Mouse (Mus musculus) heart, adult 2 months (tissue): ENCODE results near the gene Prickle1. TPM values are rescaled to one million over a fixed set of nuclear protein-coding genes. Genes with fewer than 3 reads are reported as not detected.

Source experiments
- DNase-seq, 2 experiments: peaks; one replicate each; pipeline ENCODE4 v3.0.0; 2021
- H3K27ac ChIP-seq: fragments of 200-600 bp; 2 replicates; pipeline ENCODE4 v1.8.1; 2022
- H3K27me3 ChIP-seq: fragments of 200-500 bp; 2 replicates; pipeline ENCODE4 v1.6.1; 2012; ENCODE audit warnings: mild to moderate bottlenecking, low read length, inconsistent platforms, mixed read lengths; ENCODE audit not compliant: control insufficient read depth, insufficient read depth
- H3K36me3 ChIP-seq: fragments of 200-500 bp; 2 replicates; pipeline ENCODE4 v1.6.1; 2012; ENCODE audit warnings: low read length, inconsistent platforms; ENCODE audit not compliant: control insufficient read depth, insufficient read depth
- H3K4me1 ChIP-seq: fragments of 200-500 bp; 2 replicates; pipeline ENCODE4 v1.6.1; 2011; ENCODE audit warnings: low read length; ENCODE audit not compliant: control insufficient read depth, insufficient read depth
- H3K4me3 ChIP-seq: fragments of 200-600 bp; 2 replicates; pipeline ENCODE4 v1.8.1; 2022
- H3K79me2 ChIP-seq: fragments of 200-500 bp; replicated peaks from 2 replicates; pipeline ENCODE4 v1.6.1; 2012; ENCODE audit warnings: mild to moderate bottlenecking, inconsistent platforms, low read length, moderate library complexity, mixed read lengths; ENCODE audit not compliant: control insufficient read depth, insufficient read depth
- H3K9ac ChIP-seq: fragments of 200-500 bp; 2 replicates; pipeline ENCODE4 v1.6.1; 2012; ENCODE audit warnings: low read depth, mild to moderate bottlenecking, control low read depth, inconsistent platforms, low read length, mixed read lengths
- CTCF ChIP-seq: fragments of 200-600 bp; IDR thresholded peaks from 2 replicates; pipeline ENCODE4 v1.8.1; 2022; ENCODE audit warnings: antibody characterized with exemption, mild to moderate bottlenecking, moderate library complexity
- EP300 ChIP-seq: fragments of 200-500 bp; IDR thresholded peaks from 2 replicates; pipeline ENCODE4 v1.6.1; 2011; ENCODE audit warnings: low read depth, low read length, control low read depth; ENCODE audit not compliant: insufficient read depth
- POLR2A ChIP-seq: fragments of 200-500 bp; IDR thresholded peaks from 2 replicates; pipeline ENCODE4 v1.6.1; 2011; ENCODE audit warnings: mild to moderate bottlenecking, low read depth, low read length, control low read depth; ENCODE audit not compliant: insufficient read depth
- WGBS: fragments of 180-500 bp; shearing (Covaris S2); methylation state at CpG from one replicate; pipeline ENCODE4 v1.1.7; 2018; 5-methylcytosine and 5-hydroxymethylcytosine counted together
- intact Hi-C: fragments of 180-260 bp; cut with DNase I; formaldehyde crosslinking; loops from one replicate; pipeline ENCODE4 v1.15.1; 2025
- polyA plus RNA-seq: library from polyadenylated mRNA; depleted of rRNA; stranded (reverse); fragments of >200 nt; gene quantifications from 2 replicates; pipeline ENCODE4 v1.2.3, GENCODE M21; 2012
- total RNA-seq, 2 experiments: library from RNA; stranded (reverse); gene quantifications; 2 replicates each; pipeline ENCODE4 v1.2.3; 2021

Prickle1 gene
- total and polyA plus RNA-seq, 3 experiments = 8.6 to 18.6 (median 11.2) TPM

DNA sequence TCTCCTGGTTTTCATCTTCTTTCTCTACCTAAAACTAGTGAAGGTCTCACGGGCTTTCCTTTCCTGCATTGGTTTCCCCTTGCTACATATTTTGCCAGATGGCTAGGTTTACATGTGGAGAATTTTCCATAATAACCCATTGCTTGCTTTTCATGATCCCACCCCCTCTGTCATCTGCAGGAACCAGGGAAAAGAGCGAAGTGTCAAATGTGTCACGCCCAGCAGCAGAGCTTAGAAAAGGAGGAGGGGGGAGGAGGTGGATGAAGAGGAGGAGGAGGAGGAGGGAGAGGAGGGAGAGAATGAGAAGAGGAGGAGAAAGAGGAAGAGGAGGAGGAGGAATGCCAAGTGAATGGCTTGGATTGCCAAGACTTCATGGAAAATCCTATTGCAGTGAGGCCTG lies 17.9 kb upstream of the Prickle1 start:
- 59% methylated on average over 3 of the region's 3 CpGs for WGBS
- H3K36me3 ChIP-seq = no peaks in the 10 kb centered on the region
- TF ChIP-seq POLR2A (no peak), CTCF (no peak), EP300 (no peak)
- H3K4me1 ChIP-seq = no peaks in the 10 kb centered on the region
- no peak overlapping the region for H3K4me3 ChIP-seq
- DNase-seq = no peak
- H3K9ac ChIP-seq = no peak overlapping the region
- no peaks in the 10 kb centered on the region for H3K79me2 ChIP-seq
- no peaks in the 10 kb centered on the region for H3K27me3 ChIP-seq
- H3K27ac ChIP-seq = no peak overlapping the region
- intact Hi-C loops = no loop called here

DNA sequence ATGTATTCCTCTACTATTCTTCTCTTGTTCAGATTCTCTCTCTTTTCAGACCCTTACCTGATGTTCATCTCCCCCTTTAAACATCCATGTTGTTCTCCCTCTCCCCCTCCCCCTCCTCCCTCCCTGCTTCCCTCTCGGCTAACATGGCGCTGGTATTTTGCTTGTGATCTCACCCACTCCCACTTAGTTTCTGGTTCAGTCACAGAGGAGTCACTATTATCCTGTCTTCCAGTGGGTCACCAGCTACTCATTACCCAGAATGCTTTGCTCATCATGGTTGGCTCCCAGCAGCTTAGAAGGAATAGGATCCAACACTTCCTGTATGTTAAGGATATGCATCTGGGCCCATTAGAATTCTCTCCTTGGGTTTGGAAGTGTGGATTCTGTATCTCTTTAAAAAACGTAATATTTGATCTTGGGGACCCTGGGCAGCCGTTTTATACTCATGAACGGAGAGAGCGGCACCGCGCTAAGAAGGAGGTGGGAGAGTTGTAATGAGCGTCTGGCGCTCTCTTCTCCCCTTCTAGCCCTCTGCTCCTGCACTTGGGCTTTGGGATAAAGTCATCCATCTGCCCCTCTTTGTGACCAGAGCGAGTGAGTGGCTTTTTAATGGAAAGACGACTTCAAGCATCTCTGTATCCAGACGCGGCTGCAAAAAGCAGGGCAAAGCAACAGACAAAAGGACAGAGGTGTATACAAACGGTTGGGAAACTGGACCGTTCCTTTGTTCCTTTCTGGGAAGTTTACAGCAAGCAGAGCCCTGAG lies 16.0 kb upstream of the Prickle1 start:
- no peak overlapping the region for H3K27ac ChIP-seq
- no peak overlapping the region for H3K4me3 ChIP-seq
- H3K9ac ChIP-seq = no peak overlapping the region
- no peak for TF ChIP-seq POLR2A
- no peak for TF ChIP-seq CTCF
- TF ChIP-seq EP300 = no peak
- H3K36me3 ChIP-seq = no peaks in the 10 kb centered on the region
- DNase-seq = no peak
- no peaks in the 10 kb centered on the region for H3K4me1 ChIP-seq
- H3K79me2 ChIP-seq = no peaks in the 10 kb centered on the region
- intact Hi-C loops = no loop called here
- 90% methylated on average over 16 of the region's 16 CpGs for WGBS
- H3K27me3 ChIP-seq = no peaks in the 10 kb centered on the region

DNA sequence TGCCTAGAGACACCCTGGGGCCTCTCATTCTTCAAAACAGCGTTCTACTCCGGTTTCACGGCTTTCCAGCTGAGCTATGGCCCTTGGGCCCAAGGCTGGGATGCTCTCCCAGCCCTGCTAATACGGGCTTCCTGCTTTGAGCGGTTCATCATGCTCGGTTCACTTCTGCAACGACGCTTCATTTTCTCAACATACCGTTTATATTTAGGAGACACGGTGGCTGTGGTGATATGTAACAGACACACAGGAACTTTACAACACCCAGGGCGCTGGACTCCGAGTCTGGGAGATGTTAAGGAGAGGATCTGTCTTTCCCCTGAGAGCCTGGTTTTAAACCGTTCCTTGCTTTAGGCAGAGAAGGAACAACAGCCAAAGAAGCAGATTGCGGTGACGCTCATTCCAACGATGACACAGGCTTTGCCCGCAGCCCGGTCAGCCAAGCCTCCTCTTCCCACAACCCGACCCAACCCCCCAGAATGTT lies 15.1 kb upstream of the Prickle1 start:
- peak in 1 of 2 experiments; percentile 10 for DNase-seq

DNA sequence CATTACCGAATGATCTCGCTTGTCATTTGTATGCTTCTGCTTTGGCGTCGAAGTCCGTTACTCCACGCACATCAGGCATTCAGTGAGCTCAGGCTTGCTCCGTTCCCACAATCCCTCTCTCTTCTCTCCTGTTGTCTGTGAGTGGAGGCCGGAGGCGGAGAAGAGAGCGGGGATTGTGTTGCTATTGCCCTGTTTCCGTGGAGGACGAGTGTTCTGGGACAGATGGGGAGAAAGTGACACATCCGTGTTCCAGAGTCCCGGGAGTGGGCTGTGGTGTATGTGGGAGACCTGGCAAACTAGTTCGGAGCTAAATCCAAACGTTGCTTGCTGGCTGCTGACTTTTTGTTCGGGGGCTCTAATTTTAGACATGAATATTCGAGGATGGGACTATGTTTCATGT lies 14.6 kb upstream of the Prickle1 start:
- no peaks in the 10 kb centered on the region for H3K36me3 ChIP-seq
- intact Hi-C loops = no loop called here
- H3K27ac ChIP-seq = no peak overlapping the region
- H3K9ac ChIP-seq = no peak overlapping the region
- TF ChIP-seq CTCF (no peak), EP300 (no peak), POLR2A (no peak)
- H3K27me3 ChIP-seq = no peaks in the 10 kb centered on the region
- 87% methylated on average over 18 of the region's 18 CpGs for WGBS
- H3K4me1 ChIP-seq = no peaks in the 10 kb centered on the region
- H3K79me2 ChIP-seq = no peaks in the 10 kb centered on the region
- H3K4me3 ChIP-seq = no peak overlapping the region
- DNase-seq = no peak

More for the DNA sequence above, 15.1 kb upstream of the Prickle1 start:
- Histone ChIP-seq H3K27ac (no peak overlapping the region), H3K27me3 (no peaks in the 10 kb centered on the region), H3K79me2 (no peaks in the 10 kb centered on the region), H3K4me3 (no peak overlapping the region), H3K9ac (no peak overlapping the region), H3K36me3 (no peaks in the 10 kb centered on the region), H3K4me1 (no peaks in the 10 kb centered on the region)
- intact Hi-C loops = no loop called here
- no peak for TF ChIP-seq CTCF
- TF ChIP-seq POLR2A = no peak
- WGBS = 60% methylated on average over 19 of the region's 19 CpGs

DNA sequence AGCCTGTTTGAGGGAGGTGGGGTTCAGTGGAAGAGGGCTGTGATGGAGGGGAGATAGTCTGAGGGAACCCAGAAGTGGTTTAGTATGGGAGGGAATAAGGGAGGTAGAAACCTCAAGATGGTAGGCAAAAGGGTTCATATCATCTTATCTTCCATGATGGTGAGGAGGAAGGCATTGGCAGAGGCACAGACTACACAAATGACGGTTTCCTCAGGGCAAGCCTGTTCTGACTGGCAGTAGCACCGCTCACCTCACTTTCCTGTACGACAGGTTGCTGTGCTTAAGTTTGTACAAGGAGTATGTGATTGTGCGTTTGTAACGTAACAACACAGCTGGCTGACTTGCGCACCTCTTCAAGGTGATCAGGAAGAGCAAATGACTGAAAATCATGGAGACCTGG lies 7.2 kb upstream of the Prickle1 start:
- TF ChIP-seq POLR2A (no peak), EP300 (no peak), CTCF (no peak)
- WGBS = 84% methylated on average over 6 of the region's 6 CpGs
- Histone ChIP-seq H3K36me3 (no peaks in the 10 kb centered on the region), H3K27me3 (peaks cover 2% of the 10 kb centered on the region; the same call in 1 of the 2 replicates), H3K4me3 (no peak overlapping the region), H3K27ac (no peak overlapping the region), H3K9ac (no peak overlapping the region), H3K4me1 (no peaks in the 10 kb centered on the region), H3K79me2 (no peaks in the 10 kb centered on the region)
- intact Hi-C loops = no loop called here
- no peak for DNase-seq

DNA sequence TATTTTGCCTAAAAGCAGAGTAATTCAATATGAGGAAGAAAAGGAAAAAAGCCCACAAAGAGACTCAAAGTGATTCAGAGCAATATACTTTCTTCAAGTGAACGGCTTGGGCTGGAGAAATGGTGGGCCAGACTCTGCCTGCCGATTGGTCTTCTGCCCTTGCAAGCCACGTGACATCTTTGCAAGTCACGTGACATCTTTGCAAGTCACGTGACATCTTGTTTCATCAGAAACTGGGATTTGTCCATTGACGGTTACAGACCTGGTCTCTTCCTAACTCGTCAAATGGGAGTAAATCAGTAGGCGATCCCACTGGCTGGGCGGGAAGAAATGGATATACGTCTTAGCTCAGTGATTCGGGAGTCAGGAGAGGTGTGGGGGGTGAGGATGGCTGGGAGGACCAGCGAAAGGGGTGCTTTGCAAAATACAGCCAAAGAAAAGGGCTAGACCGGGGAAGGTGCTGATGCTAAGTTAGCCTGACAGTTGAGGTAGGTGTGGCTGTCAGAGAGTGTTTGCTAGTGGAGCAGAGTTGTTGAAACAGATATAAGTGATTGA lies 5.8 kb upstream of the Prickle1 start:
- WGBS = 91% methylated on average over 13 of the region's 13 CpGs

More for the DNA sequence above, 5.8 kb upstream of the Prickle1 start:
- Histone ChIP-seq H3K27ac (no peak overlapping the region), H3K36me3 (no peaks in the 10 kb centered on the region), H3K9ac (no peak overlapping the region), H3K4me3 (no peak overlapping the region), H3K79me2 (no peaks in the 10 kb centered on the region), H3K4me1 (peaks cover 1% of the 10 kb centered on the region; the same call in 1 of the 2 replicates), H3K27me3 (peaks cover 2% of the 10 kb centered on the region; the same call in 1 of the 2 replicates)
- TF ChIP-seq CTCF (no peak), EP300 (no peak), POLR2A (no peak)
- DNase-seq = no peak
- intact Hi-C loops = no loop called here
